Comparison of ENCODE assay signal across 10 mouse cellular contexts in the genomic region with DNA sequence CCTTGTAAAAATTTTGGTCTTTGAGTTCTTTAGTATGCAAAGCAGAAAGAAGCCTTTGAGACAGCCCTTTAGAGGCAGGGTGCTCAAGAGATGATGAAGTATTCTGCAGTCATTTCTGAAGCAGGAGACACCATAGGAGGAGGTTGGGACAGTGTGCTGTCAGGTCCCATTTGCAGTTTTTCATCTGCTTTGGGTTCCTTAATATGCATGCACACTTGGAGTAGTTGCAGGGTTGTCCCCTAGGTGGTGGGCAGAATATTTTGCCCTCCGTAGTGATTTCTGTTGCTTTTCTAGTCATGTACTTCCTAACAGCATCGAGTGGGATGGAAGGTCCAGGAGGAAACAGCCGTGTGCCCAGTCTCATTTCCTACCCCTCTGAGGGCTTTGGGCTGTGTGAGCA.
DNase-seq lines count a peak whose midpoint lies in the region; ATAC-seq lines count a peak whose summit lies in the region.
"Had no signal": no experiment of that assay in that cellular context is flagged by ENCODE, and none has a peak within 500 bp of the region (broad histone marks: within the 10 kb centered on the region; RNA-seq: fewer than 3 reads in every experiment).

No protein-coding gene starts in this region.

- H3K36me3 ChIP-seq in heart, embryonic 10.5 days, result no peaks in the 10 kb centered on the region

- no peaks in the 10 kb centered on the region for H3K9me3 ChIP-seq in heart, embryonic 10.5 days
- H3K9me3 ChIP-seq: G1E had no signal

- peaks cover 13% of the 10 kb centered on the region; the same call in 1 of the 2 replicates for H3K27me3 ChIP-seq in heart, embryonic 10.5 days (ENCODE audit: insufficient read depth, poor library complexity, severe bottlenecking)

- peaks cover 13% of the 10 kb centered on the region for H3K4me1 ChIP-seq in heart, embryonic 10.5 days

- ATAC-seq in granulocyte monocyte progenitor cell, adult 5-6 weeks (replicated peaks; ENCODE audit: poor library complexity, severe bottlenecking), result peak; percentile 28
- peak; percentile 11 for ATAC-seq in megakaryocyte, adult 5-6 weeks (ENCODE audit: poor library complexity, severe bottlenecking)

- no peak overlapping the region for H3K27ac ChIP-seq in heart, embryonic 10.5 days

- DNase-seq in heart, embryonic 10.5 days (ENCODE audit: low spot score), result no peak
- no peak for DNase-seq in heart, adult 18-20 months
- peak; percentile 72 for DNase-seq in 416B (ENCODE audit: low read depth)
- DNase-seq in frontal cortex, postnatal 10 days (ENCODE audit: low spot score in 2 of 2), result no peak
- DNase-seq in embryo, embryonic 10 days (ENCODE audit: low spot score), result no peak
- no peak for DNase-seq in retina, postnatal 1 day

- peak overlapping the region; percentile 76; the same call in 1 of the 2 replicates for H3K4me3 ChIP-seq in heart, embryonic 10.5 days
- H3K4me3 ChIP-seq: erythroblast, embryonic 14.5 days had no signal

- WGBS in heart, embryonic 10.5 days, result 64% methylated on average over 3 of the region's 3 CpGs
